Mouse (Mus musculus) kidney, adult 2 months (tissue): Measurements from ENCODE around the gene Srprb.

ENCODE experiments used
- CTCF ChIP-seq: fragments of 200-500 bp; conservative IDR thresholded peaks from 2 replicates; pipeline ENCODE4 v1.5.1; 2011; ENCODE audit warnings: low read depth, mild to moderate bottlenecking, control low read depth, low read length, moderate library complexity, mixed read lengths; ENCODE audit not compliant: insufficient read depth, insufficient read length
- POLR2A ChIP-seq: fragments of 200-500 bp; IDR thresholded peaks from one replicate; pipeline ENCODE4 v1.6.1; 2011; ENCODE audit warnings: low read depth, low read length, control low read depth

DNA sequence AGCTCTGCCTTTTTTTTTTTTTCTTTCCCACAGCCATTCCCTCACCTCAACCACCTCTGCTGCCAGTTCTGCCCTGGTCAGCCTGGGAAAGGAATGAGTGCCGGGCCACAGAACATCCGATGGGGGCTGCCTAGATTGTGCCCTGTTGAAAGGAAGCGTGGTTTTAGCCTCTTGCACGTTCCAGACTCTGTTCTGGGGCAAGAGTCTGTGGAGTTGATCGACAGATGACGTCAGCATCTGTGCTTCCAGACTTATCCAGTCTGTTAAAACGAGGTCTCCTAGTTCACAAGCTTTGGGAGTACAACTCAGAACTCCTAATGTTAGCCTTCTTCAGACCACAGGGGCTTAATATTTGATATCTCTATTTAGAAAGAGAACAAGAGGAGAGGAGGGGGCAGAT, 32.1 kb upstream of the Srprb start:
- TF ChIP-seq CTCF (no peak), POLR2A (no peak)
